Mouse (Mus musculus) brown adipose tissue, adult 24 weeks (tissue): ENCODE results near the gene Fes. TPM values are rescaled to one million over a fixed set of nuclear protein-coding genes. Genes with fewer than 3 reads are reported as not detected.

Experiments used
- H3K27ac ChIP-seq: fragments of 200-500 bp; replicated peaks from 2 replicates; pipeline ENCODE4 v1.5.1; 2012; ENCODE audit warnings: low read depth, mild to moderate bottlenecking, low read length
- H3K4me1 ChIP-seq: fragments of 200-500 bp; 2 replicates; pipeline ENCODE4 v1.6.1; 2012; ENCODE audit warnings: low read length, mixed read lengths; ENCODE audit not compliant: control insufficient read depth, insufficient read depth, insufficient read length
- H3K4me3 ChIP-seq: fragments of 200-500 bp; 2 replicates; pipeline ENCODE4 v1.5.1; 2012; ENCODE audit warnings: low read depth, mild to moderate bottlenecking, low read length, moderate library complexity; ENCODE audit not compliant: insufficient read depth
- polyA plus RNA-seq: library from polyadenylated mRNA; stranded (reverse); fragments of >200 nt; gene quantifications from 2 replicates; pipeline ENCODE4 v1.2.4, GENCODE M21; 2012; ENCODE audit not compliant: missing spikeins, insufficient read depth, insufficient read length

Fes gene
- polyA plus RNA-seq, 1 experiment: 5.6 TPM

GRCm38 (mm10) chr7:80334848-80335247 is 52.9 kb downstream of the Fes start:
- no peak overlapping the region for H3K27ac ChIP-seq
- H3K4me1 ChIP-seq: peaks cover 3% of the 10 kb centered on the region
- no peak overlapping the region for H3K4me3 ChIP-seq

GRCm38 (mm10) chr7:80331433-80331832 is 56.3 kb downstream of the Fes start:
- H3K4me1 ChIP-seq: no peaks in the 10 kb centered on the region
- H3K27ac ChIP-seq: no peak overlapping the region
- H3K4me3 ChIP-seq: no peak overlapping the region

GRCm38 (mm10) chr7:80330278-80330677 is 57.5 kb downstream of the Fes start:
- Histone ChIP-seq H3K4me3 (no peak overlapping the region), H3K4me1 (no peaks in the 10 kb centered on the region), H3K27ac (no peak overlapping the region)

Other genes starting within 250 kb of the Fes start
- 13.1 and 15.1 TPM in 2 replicates for gene Sema4b, start 201.1 kb downstream of the Fes start, polyA plus RNA-seq
- gene Cib1, start 155.1 kb downstream of the Fes start, polyA plus RNA-seq: 56.7 and 63.4 TPM in 2 replicates
- gene Gdpgp1, start 155.1 kb downstream of the Fes start, polyA plus RNA-seq: 0.71 and 2.9 TPM in 2 replicates
- gene Ttll13, start 141.6 kb downstream of the Fes start, polyA plus RNA-seq: not detected in 2 replicates
- 26.1 and 27.5 TPM in 2 replicates for gene Ngrn, start 126.7 kb downstream of the Fes start, polyA plus RNA-seq
- gene Vps33b, start 118.3 kb downstream of the Fes start, polyA plus RNA-seq: 4.1 and 6.4 TPM in 2 replicates
- gene Prc1, start 93.5 kb downstream of the Fes start, polyA plus RNA-seq: 1.3 TPM in 1 of 2 replicates, not detected in the other
- 3.7 and 7.2 TPM in 2 replicates for gene Rccd1, start 63.5 kb downstream of the Fes start, polyA plus RNA-seq
- gene Unc45a, start 46.9 kb downstream of the Fes start, polyA plus RNA-seq: 12.8 and 19.7 TPM in 2 replicates
- gene Hddc3, start 44.8 kb downstream of the Fes start, polyA plus RNA-seq: 35.2 and 35.6 TPM in 2 replicates
- gene Man2a2, start 16.6 kb downstream of the Fes start, polyA plus RNA-seq: 56.3 and 65.8 TPM in 2 replicates
- gene Furin, start 17.5 kb upstream of the Fes start, polyA plus RNA-seq: 46.7 and 50.2 TPM in 2 replicates
- gene Blm, start 147.2 kb upstream of the Fes start, polyA plus RNA-seq: 1.2 and 2.1 TPM in 2 replicates